Mouse (Mus musculus): Measurements from ENCODE around the gene Dapk3. TPM values are rescaled to one million over a fixed set of nuclear protein-coding genes. Genes with fewer than 3 reads are reported as not detected.
"Not testable (repeated sequence)": the region's sequence is repeated elsewhere in the genome, so short reads cannot be mapped to it uniquely, and the experiment has no call there.

Dapk3 gene
- polyA plus RNA-seq, 1 experiment from 2014 or later, result 45.7 TPM

- WGBS, result 3% methylated on average over 29 of the region's 29 CpGs
- H3K27ac ChIP-seq, result peak overlapping the region; percentile 91
- H3K4me2 ChIP-seq, result peak overlapping the region; percentile 49
- peaks cover 55% of the 10 kb centered on the region for H3K4me1 ChIP-seq
- H3K9me3 ChIP-seq, result no peaks in the 10 kb centered on the region
- H3K27me3 ChIP-seq, result no peaks in the 10 kb centered on the region
- H3K9ac ChIP-seq, result no peak overlapping the region; the same call in 1 of the 2 replicates
- H3K4me3 ChIP-seq, result peak overlapping the region; percentile 34
- peak; percentile 37; the same call in 1 of the 2 replicates for ATAC-seq (ENCODE audit: insufficient number of reproducible peaks, low FRiP score, low TSS enrichment, low read depth)
- peaks cover 21% of the 10 kb centered on the region for H3K36me3 ChIP-seq
These were observed 8.0 kb upstream of the Dapk3 start for GRCm38 (mm10) chr10:81174617-81175344.

GRCm38 (mm10) chr10:81175345-81175701 is 7.5 kb upstream of the Dapk3 start:
- not testable (repeated sequence) for ATAC-seq (ENCODE audit: insufficient number of reproducible peaks, low FRiP score, low TSS enrichment, low read depth); H3K27me3 ChIP-seq; H3K9ac ChIP-seq; H3K9me3 ChIP-seq
- peak overlapping the region; percentile 49 for H3K4me2 ChIP-seq
- peaks cover 59% of the 10 kb centered on the region for H3K4me1 ChIP-seq
- 14% methylated on average over 4 of the region's 4 CpGs for WGBS
- H3K27ac ChIP-seq, result peak overlapping the region; percentile 91
- peak overlapping the region; percentile 34 for H3K4me3 ChIP-seq
- H3K36me3 ChIP-seq, result peaks cover 26% of the 10 kb centered on the region

- Histone ChIP-seq H3K36me3 (peaks cover 33% of the 10 kb centered on the region), H3K9me3 (no peaks in the 10 kb centered on the region), H3K27me3 (no peaks in the 10 kb centered on the region), H3K9ac (no peak overlapping the region), H3K27ac (peak overlapping the region; percentile 91), H3K4me2 (peak overlapping the region; percentile 69), H3K4me3 (peak overlapping the region; percentile 70), H3K4me1 (peaks cover 65% of the 10 kb centered on the region)
- WGBS, result 3% methylated on average over 13 of the region's 13 CpGs
- ATAC-seq (ENCODE audit: insufficient number of reproducible peaks, low FRiP score, low TSS enrichment, low read depth), result peak; percentile 10; the same call in 1 of the 2 replicates
These were observed 6.8 kb upstream of the Dapk3 start for GRCm38 (mm10) chr10:81175936-81176465.

DNA sequence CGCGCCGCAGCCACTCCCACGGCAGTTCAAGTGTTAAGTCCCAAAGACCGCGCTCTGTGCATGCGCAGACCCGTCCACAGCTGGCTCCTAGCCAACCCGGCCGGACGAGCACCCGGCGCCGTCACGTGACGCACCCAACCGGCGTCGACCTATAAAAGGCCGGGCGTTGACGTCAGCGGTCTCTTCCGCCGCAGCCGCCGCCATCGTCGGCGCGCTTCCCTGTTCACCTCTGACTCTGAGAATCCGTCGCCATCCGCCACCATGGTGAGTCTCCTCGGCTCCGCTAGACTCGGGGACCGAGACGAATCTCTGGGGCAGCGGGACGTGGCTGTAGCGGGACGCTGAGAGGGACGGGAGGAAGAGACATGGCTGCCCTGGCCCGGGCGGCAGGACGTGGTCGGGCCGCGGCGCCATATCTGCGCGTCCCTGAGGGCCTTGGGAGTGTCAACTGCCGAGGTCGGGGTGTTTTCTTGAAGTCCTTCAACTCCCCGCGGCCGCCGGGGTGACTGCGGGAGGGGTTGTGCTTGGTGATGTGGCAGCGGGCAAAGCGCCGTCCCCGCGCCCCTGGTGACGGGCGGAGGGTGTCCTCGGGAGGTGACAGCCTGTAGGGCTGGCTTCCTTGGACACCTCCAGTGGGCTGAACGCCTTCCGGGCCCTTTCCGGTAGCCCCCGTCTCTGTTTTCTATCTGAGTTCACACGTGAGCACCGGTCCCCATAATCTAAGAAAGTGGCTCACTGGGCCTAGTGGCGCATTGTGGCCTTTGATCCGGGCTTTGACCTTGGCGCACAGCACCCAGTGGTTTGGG is 6.1 kb upstream of the Dapk3 start, which contains the start of gene Eef2:
Gene Eef2 (plus strand): TSS at position 166 of the 806 bp plus-strand sequence.
- Histone ChIP-seq H3K4me1 (peaks cover 71% of the 10 kb centered on the region), H3K4me2 (peak within 1 kb of the TSS; percentile 69), H3K27me3 (no peaks in the 10 kb centered on the region), H3K4me3 (peak within 1 kb of the TSS; percentile 70), H3K36me3 (peaks cover 40% of the 10 kb centered on the region), H3K9me3 (no peaks in the 10 kb centered on the region), H3K9ac (peak within 1 kb of the TSS; percentile 71), H3K27ac (peak within 1 kb of the TSS; percentile 91)
- under 1% methylated on average over 77 of the region's 77 CpGs for WGBS
- ATAC-seq (ENCODE audit: insufficient number of reproducible peaks, low FRiP score, low TSS enrichment, low read depth), result peak; percentile 78

GRCm38 (mm10) chr10:81177491-81177925 is 5.3 kb upstream of the Dapk3 start:
- Histone ChIP-seq H3K9ac (peak overlapping the region; percentile 71), H3K4me1 (peaks cover 80% of the 10 kb centered on the region), H3K27ac (peak overlapping the region; percentile 91), H3K9me3 (no peaks in the 10 kb centered on the region), H3K27me3 (no peaks in the 10 kb centered on the region), H3K4me3 (peak overlapping the region; percentile 70), H3K4me2 (peak overlapping the region; percentile 69), H3K36me3 (peaks cover 48% of the 10 kb centered on the region)
- no peak for ATAC-seq (ENCODE audit: insufficient number of reproducible peaks, low FRiP score, low TSS enrichment, low read depth)
- WGBS, result 14% methylated on average over 16 of the region's 16 CpGs

- Histone ChIP-seq H3K27ac (peak overlapping the region; percentile 91; the same call in 1 of the 2 replicates), H3K9me3 (no peaks in the 10 kb centered on the region), H3K36me3 (peaks cover 49% of the 10 kb centered on the region), H3K9ac (peak overlapping the region; percentile 71; the same call in 1 of the 2 replicates), H3K4me1 (peaks cover 78% of the 10 kb centered on the region), H3K27me3 (no peaks in the 10 kb centered on the region), H3K4me3 (peak overlapping the region; percentile 70), H3K4me2 (peak overlapping the region; percentile 69)
- ATAC-seq (ENCODE audit: insufficient number of reproducible peaks, low FRiP score, low TSS enrichment, low read depth), result no peak
- 65% methylated on average over 14 of the region's 14 CpGs for WGBS
These were observed 4.7 kb upstream of the Dapk3 start for GRCm38 (mm10) chr10:81177958-81178712.

GRCm38 (mm10) chr10:81178927-81179326 is 3.9 kb upstream of the Dapk3 start:
- H3K9ac ChIP-seq, result no peak overlapping the region
- ATAC-seq (ENCODE audit: insufficient number of reproducible peaks, low FRiP score, low TSS enrichment, low read depth), result no peak
- H3K9me3 ChIP-seq, result no peaks in the 10 kb centered on the region
- H3K4me1 ChIP-seq, result peaks cover 76% of the 10 kb centered on the region
- H3K27me3 ChIP-seq, result no peaks in the 10 kb centered on the region
- WGBS, result 92% methylated on average over 11 of the region's 11 CpGs
- peaks cover 51% of the 10 kb centered on the region for H3K36me3 ChIP-seq
- H3K4me2 ChIP-seq, result no peak overlapping the region
- 0 out of 2 replicates have a peak overlapping the region, but pooled peaks have one; percentile 23 for H3K27ac ChIP-seq
- H3K4me3 ChIP-seq, result no peak overlapping the region

DNA sequence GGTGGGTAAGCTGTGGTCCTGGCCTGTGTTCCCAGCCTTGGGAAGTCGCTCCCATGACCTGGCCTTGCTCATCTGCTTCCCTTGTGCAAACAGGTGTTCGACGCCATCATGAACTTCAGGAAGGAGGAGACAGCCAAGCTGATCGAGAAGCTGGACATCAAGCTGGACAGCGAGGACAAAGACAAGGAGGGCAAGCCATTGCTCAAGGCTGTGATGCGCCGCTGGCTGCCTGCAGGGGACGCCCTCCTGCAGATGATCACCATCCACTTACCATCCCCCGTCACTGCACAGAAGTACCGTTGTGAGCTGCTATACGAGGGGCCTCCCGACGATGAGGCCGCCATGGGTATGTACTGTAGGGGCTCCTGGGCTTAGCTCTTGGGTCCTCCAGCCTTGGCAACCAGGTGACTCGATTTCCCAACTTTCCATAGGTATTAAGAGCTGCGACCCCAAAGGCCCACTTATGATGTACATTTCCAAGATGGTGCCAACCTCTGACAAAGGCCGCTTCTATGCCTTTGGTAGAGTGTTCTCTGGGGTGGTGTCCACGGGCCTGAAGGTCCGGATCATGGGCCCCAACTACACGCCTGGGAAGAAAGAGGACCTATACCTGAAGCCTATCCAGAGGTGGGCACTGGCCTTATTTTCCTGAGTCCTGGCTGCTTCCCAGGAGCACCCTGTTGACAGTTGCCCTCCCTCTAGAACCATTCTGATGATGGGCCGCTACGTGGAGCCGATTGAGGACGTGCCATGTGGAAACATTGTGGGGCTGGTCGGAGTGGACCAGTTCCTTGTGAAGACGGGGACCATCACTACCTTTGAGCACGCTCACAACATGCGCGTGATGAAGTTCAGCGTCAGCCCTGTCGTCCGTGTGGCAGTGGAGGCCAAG is 3.1 kb upstream of the Dapk3 start:
- H3K4me1 ChIP-seq, result peaks cover 75% of the 10 kb centered on the region
- H3K27me3 ChIP-seq, result no peaks in the 10 kb centered on the region
- H3K4me2 ChIP-seq, result no peak overlapping the region
- no peak overlapping the region for H3K4me3 ChIP-seq
- 92% methylated on average over 32 of the region's 32 CpGs for whole genome bisulfite sequencing
- peaks cover 57% of the 10 kb centered on the region for H3K36me3 ChIP-seq
- no peak overlapping the region for H3K9ac ChIP-seq
- ATAC-seq (ENCODE audit: insufficient number of reproducible peaks, low FRiP score, low TSS enrichment, low read depth), result no peak
- H3K27ac ChIP-seq, result peak overlapping the region; percentile 55; the same call in 1 of the 2 replicates
- H3K9me3 ChIP-seq, result no peaks in the 10 kb centered on the region

DNA sequence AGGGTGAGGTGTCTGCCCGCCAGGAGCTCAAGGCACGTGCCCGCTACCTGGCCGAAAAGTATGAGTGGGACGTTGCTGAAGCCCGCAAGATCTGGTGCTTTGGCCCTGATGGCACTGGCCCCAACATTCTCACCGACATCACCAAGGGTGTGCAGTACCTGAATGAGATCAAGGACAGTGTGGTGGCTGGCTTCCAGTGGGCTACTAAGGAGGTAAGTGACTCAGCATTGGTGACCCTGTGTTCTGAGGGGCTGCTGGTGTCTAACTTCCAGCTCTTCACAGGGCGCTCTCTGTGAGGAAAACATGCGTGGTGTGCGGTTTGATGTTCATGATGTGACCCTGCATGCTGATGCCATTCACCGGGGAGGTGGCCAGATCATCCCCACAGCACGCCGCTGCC is 1.9 kb upstream of the Dapk3 start:
- Histone ChIP-seq H3K27me3 (no peaks in the 10 kb centered on the region), H3K4me2 (no peak overlapping the region), H3K4me1 (peaks cover 68% of the 10 kb centered on the region), H3K27ac (peak overlapping the region; percentile 54; the same call in 1 of the 2 replicates), H3K36me3 (peaks cover 68% of the 10 kb centered on the region), H3K9me3 (no peaks in the 10 kb centered on the region), H3K4me3 (no peak overlapping the region; the same call in 1 of the 2 replicates), H3K9ac (no peak overlapping the region)
- no peak for ATAC-seq (ENCODE audit: insufficient number of reproducible peaks, low FRiP score, low TSS enrichment, low read depth)
- WGBS, result 91% methylated on average over 13 of the region's 13 CpGs

GRCm38 (mm10) chr10:81181860-81182259 is 945 bp upstream of the Dapk3 start:
- Histone ChIP-seq H3K27ac (peak overlapping the region; percentile 54), H3K4me1 (peaks cover 67% of the 10 kb centered on the region), H3K36me3 (peaks cover 74% of the 10 kb centered on the region)
- H3K4me2 ChIP-seq; H3K9me3 ChIP-seq; ATAC-seq (ENCODE audit: insufficient number of reproducible peaks, low FRiP score, low TSS enrichment, low read depth); H3K27me3 ChIP-seq; H3K9ac ChIP-seq; H3K4me3 ChIP-seq: not testable (repeated sequence)
- 76% methylated on average over 12 of the region's 12 CpGs for WGBS
